In genomic region chr9:22452697-22453096, GRCm38 (mm10) we compare ENCODE assay signal across 39 mouse cellular contexts. TPM values are rescaled to one million over a fixed set of nuclear protein-coding genes. Genes with fewer than 3 reads are reported as not detected.
"Had no signal": no experiment of that assay in that cellular context is flagged by ENCODE, and none has a peak within 500 bp of the region (broad histone marks: within the 10 kb centered on the region; RNA-seq: fewer than 3 reads in every experiment).

No protein-coding gene starts in this region.

- H3K4me3 ChIP-seq: gastrocnemius, adult 2 months; heart, embryonic 10.5 days; heart, embryonic 12.5 days; hindbrain, embryonic 10.5 days; hindbrain, embryonic 12.5 days; intestine, embryonic 15.5 days; kidney, embryonic 15.5 days; limb, embryonic 13.5 days; limb, embryonic 15.5 days had no signal

- H3K9me3 ChIP-seq: heart, embryonic 10.5 days; heart, embryonic 12.5 days; hindbrain, embryonic 10.5 days; hindbrain, embryonic 12.5 days; intestine, embryonic 15.5 days; kidney, embryonic 15.5 days; limb, embryonic 13.5 days; limb, embryonic 15.5 days had no signal

- H3K27me3 ChIP-seq: heart, embryonic 12.5 days; hindbrain, embryonic 12.5 days; intestine, embryonic 15.5 days; kidney, embryonic 15.5 days; limb, embryonic 13.5 days; limb, embryonic 15.5 days had no signal

- DNase-seq: gastrocnemius, adult 2 months; gastrocnemius, postnatal 10 days; gastrocnemius, postnatal 25 days; heart, adult 18-20 months; heart, postnatal 10 days; heart, postnatal 4 days; kidney, adult 18-20 months; kidney, adult 9 months; kidney, postnatal 14 days; kidney, postnatal 36 days; left cerebral cortex, postnatal 4 days had no signal

- H3K9ac ChIP-seq: heart, embryonic 12.5 days; hindbrain, embryonic 12.5 days; hindbrain, embryonic 14.5 days; intestine, embryonic 15.5 days; kidney, embryonic 15.5 days; limb, embryonic 13.5 days; limb, embryonic 15.5 days had no signal

- ATAC-seq: hindbrain, embryonic 16.5 days; inflammation-experienced regulatory T-cells, adult 6 months; intestine, postnatal 0 days had no signal

- H3K4me2 ChIP-seq: heart, embryonic 12.5 days; hindbrain, embryonic 12.5 days; hindbrain, embryonic 14.5 days; intestine, embryonic 15.5 days; kidney, embryonic 15.5 days; limb, embryonic 13.5 days; limb, embryonic 15.5 days had no signal

- H3K4me1 ChIP-seq: heart, embryonic 10.5 days; heart, embryonic 12.5 days; hindbrain, embryonic 10.5 days; hindbrain, embryonic 12.5 days; intestine, embryonic 15.5 days; kidney, embryonic 15.5 days; limb, embryonic 13.5 days; limb, embryonic 15.5 days had no signal

- H3K27ac ChIP-seq: gastrocnemius, adult 2 months; heart, embryonic 10.5 days; hindbrain, embryonic 10.5 days; hindbrain, embryonic 12.5 days; hindbrain, embryonic 14.5 days; intestine, embryonic 15.5 days; kidney, embryonic 15.5 days; kidney, postnatal 0 days; limb, embryonic 13.5 days; limb, embryonic 15.5 days; liver, embryonic 14.5 days had no signal

RNA-seq across cellular contexts. Expression of gene Gm17545, which starts 1.4 kb away (rescaled TPM):
- total RNA-seq: gastrocnemius, adult 2 months; gastrocnemius, postnatal 10 days; gastrocnemius, postnatal 25 days; gastrocnemius, postnatal 4 days; granulocyte monocyte progenitor cell, adult 5-6 weeks; heart, adult 18-20 months; heart, adult 8-10 months; heart, postnatal 10 days; heart, postnatal 25 days; heart, postnatal 4 days; layer of hippocampus, adult 18-20 months; layer of hippocampus, postnatal 10 days; layer of hippocampus, postnatal 25 days; left cerebral cortex, adult 8-10 months; left cerebral cortex, postnatal 10 days; left cerebral cortex, postnatal 25 days; left cerebral cortex, postnatal 4 days had no signal
- polyA plus RNA-seq: heart, embryonic 10.5 days; heart, embryonic 12.5 days; heart, embryonic 14.5 days; heart, embryonic 16.5 days; hindbrain, embryonic 10.5 days; hindbrain, embryonic 12.5 days; hindbrain, embryonic 14.5 days; hindbrain, embryonic 16.5 days; inflammation-experienced regulatory T-cells, adult 6 months; intestine, embryonic 15.5 days; intestine, postnatal 0 days; kidney, embryonic 15.5 days; kidney, postnatal 0 days; large intestine, adult 2 months; limb, embryonic 11.5 days; limb, embryonic 13.5 days; limb, embryonic 15.5 days; liver, embryonic 14.5 days had no signal
